Mouse (Mus musculus): ENCODE measurements around the gene Pkig.
"Not testable (repeated sequence)": the region's sequence is repeated elsewhere in the genome, so short reads cannot be mapped to it uniquely, and the experiment has no call there.

Pkig gene

DNA sequence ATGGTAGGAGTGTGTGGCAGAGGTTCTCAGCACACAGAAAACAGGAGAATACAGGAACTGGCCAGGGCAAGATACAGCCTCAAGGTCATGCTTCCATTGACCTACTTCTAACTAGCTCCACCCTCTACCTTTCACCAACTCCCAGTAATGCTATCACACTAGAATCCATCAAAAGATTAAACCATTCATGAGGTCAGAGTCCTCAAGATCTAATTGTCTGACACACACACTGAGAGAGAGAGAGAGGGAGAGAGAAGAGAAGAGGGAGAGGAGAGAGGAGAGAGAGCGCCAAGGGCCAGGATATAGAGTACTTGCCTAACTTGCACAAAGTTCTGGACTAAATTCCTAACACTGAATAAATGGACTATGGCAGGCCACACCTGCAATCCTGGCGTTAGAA lies 24.2 kb downstream of the Pkig start:
- in situ Hi-C loops (cut with MboI, MseI) = no loop called here

DNA sequence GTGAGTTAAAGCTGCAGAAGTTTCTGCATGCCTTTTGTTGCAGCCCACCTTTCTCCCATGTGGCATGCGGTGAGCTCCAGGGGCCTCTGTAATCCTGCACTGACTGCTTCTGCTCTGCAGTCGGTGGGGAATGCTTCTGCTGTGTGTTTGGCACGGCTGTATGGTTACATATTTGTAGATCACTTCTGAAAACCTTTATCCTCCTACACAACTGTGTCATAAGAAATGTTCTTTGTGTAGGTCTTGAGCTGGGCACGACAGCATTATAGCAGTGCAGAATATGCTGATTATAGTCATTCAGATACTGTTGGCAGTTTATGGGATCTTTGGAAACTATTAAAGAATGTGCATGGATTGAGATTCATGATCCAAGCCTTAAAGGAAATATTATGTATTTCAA lies 27.1 kb downstream of the Pkig start:
- in situ Hi-C loops (cut with MboI, MseI) = no loop called here

DNA sequence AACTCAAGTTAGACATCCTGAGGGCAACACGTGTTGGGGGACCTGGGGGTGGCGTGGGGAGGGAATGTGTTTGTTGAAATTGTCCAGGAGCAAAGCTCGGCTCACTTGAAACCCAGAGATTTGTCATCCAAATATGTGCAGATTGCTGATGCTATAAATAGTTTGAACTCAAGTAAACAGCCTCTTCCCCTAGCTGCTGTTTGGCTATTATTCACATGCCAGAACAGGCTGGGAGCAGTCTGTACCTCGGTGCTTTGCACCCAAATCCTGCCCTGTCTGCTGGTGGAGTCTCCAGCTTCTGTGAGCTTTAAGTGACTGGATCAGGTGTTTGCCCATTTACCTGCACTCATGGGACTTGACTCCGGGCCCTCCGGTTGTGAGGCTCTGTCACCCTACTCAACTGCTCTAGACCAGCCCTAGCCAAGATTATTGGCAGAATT lies 27.6 kb downstream of the Pkig start:
- in situ Hi-C loops (cut with MboI, MseI) = no loop called here

DNA sequence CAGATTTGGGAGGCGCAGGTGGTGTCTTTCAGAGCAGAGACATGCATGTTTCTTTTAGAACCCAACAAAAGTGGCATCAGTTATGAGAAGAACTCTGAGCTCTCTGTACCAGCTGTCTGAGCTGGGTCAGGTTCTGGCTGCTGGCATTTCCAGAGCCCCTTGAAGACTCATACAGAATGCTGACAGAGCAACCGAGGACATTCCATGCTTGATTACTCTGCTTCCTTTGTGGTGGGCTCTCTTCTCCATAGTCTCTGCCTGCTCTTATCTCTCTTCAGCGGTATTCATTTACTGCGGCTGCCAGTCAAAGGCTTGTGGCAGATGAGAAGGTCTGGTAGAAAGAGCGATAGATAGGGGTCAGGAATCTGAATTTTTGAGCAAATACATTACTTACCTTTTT lies 28.0 kb downstream of the Pkig start:
- in situ Hi-C loops (cut with MboI, MseI) = no loop called here

DNA sequence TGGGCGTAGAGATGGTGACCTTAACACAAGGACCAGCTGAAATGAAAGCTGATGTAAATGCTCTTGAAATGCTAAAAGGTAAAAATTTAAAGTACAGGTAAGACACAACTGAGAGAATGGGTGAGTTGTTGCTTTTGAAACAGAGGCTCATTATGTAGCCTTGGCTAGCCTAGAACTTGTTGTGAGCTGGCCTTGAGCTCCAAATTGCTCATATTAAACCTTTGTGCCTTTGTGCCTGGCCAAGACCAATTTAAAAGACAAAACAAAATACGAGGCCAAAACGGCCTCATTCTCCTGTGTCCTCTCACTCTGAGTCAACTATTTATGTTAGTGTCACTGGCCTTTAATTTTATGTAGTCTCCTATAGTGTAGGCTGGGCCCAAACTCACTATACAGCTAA lies 28.7 kb downstream of the Pkig start:
- in situ Hi-C loops (cut with MboI, MseI) = no loop called here

DNA sequence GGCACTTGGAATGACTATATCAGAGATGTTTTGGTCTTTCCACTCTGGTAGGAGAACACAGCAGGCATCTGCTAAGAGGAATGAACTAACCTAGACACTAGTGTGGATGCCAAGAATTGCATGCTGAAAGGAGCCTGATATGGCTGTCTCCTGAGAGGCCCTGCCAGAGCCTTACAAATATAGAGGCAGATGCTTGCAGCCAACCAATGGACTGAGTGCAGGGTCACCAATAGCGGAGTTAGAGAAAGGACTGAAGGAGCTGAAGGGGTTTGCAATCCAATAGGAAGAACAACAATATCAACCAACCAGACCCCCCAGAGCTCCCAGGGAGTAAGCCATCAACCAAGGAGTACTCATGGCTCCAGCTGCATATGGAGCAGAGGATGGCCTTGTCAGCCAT lies 30.2 kb downstream of the Pkig start:
- in situ Hi-C loops (cut with MboI, MseI) = not testable (repeated sequence)

DNA sequence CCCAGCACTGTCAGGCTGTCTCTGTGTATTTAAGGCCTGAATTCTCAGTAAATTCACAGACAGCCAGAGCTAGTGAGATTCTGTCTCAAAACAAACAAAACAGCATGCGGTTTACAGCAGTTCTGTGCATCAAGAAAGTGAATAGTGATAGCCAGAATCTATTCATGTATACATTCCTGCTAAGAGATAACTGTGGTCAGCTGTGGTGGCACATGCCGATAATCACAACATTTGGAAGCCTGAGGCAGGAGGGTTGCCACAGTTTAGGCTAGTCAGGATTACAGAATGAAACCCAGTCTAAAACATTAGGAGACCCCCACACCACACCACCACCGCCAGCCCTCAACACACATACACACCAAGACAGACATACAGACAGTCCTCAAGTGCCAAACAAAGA lies 31.6 kb downstream of the Pkig start:
- in situ Hi-C loops (cut with MboI, MseI) = no loop called here

DNA sequence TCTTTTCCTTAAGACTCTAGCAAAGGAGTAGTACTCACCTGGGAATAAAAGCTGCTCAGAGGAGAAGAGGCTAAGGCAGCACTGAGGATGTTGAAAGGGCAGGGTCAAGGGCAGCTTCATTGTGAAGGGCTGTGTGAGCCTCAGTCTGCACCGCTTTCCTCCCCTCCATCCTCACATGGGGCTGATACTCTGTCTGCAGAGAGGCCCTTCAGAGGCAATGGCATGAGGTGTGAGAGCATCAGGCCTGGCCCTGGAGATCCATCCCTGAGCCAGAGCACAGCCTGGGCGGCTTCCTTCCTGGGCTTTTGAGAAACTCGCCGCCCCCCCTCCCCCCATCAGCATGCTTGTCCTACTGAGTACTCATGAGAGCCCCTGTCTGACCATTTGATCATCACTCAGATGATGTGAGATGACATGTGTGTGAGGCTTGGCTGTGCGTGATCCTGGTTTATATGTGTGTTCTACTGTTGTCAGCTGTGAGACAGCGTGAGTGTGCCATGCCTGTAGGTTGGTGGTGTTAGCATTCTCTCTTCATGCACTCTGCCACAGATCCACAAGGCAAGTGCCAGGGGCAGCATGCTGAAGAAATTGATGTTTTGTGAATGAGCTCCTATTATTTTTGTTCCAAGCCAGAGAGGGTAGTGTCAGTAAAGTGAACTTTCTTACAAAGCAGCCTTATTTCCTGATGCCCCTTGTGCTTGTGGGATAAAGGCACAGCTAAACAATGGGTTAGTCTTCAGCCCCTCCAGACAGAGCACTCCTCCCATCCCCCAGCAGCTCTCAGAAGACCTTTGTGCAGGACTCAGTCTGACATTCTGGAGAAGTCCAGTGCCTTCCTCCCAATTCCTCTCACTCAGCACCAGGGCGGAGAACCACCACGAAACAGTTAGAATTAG lies 32.5 kb downstream of the Pkig start:
- in situ Hi-C loops (cut with MboI, MseI) = no loop called here

DNA sequence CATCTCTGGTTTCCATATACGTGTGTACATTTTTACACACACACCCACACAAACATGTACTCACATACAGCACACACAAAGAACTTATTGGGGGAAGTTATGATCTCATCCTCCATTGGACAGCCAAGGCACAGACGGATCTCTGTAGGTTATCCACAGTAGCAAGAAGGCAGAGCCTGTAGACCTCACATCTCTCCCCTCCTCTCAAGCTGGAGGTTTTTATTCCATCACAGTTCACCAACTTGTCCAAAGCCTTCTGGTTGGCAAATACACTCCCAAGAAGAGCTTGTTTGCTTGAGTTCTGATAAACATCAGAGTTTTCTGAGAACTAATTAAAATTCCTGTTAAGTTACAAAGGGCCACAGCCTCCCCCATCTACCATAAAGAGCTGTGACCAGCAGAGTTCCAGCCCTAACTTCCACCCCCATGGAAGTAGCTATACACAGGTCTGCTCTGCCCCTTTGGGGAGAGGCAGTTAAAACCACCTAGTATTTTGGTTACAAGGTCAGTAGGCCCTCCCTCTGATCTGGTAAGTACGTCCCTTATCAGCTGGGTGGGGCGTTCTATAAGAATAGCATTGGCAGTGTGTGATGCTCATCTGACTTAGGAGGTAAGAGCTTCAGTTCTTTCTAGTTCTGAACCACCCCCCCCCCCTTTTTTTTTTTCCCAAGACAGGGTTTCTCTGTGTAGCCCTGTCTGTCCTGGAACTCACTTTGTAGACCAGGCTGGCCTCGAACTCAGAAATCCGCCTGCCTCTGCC lies 33.8 kb downstream of the Pkig start:
- in situ Hi-C loops (cut with MboI, MseI) = no loop called here

DNA sequence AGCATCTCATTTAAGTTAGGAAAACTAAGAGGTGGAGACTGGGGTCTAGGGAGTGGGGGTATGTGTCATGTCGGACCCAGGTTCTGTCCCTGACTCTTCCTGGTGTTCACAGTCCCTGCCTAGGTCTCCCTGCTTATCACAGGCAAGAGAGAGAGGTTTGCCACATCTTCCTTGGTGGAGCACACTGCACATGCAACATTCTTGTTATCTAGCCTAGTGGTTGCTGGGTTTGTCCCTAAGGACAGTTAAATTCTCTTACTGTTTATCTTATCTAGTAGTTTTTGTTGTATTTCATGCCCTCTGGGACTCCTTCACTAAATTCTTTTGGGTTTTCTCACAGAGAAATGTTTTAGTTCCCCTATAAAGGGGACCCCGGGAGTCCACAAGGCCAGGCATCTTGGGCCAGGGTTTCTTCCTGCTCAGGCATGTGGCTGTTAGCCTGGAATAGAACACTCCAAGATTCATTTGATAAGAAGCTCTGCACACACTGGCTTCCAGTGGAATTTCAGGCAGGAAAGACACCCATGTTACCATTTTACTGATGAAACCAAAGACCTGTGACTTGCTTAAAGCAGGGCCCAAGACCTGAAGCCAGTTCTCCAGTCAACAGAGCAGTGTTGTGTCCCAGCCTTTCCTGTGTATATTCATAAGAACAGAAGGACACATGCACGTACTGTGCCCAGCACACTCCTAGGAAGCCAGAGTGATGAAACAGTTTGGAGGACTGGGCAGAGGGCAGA lies 34.9 kb downstream of the Pkig start:
- in situ Hi-C loops (cut with MboI, MseI) = no loop called here

DNA sequence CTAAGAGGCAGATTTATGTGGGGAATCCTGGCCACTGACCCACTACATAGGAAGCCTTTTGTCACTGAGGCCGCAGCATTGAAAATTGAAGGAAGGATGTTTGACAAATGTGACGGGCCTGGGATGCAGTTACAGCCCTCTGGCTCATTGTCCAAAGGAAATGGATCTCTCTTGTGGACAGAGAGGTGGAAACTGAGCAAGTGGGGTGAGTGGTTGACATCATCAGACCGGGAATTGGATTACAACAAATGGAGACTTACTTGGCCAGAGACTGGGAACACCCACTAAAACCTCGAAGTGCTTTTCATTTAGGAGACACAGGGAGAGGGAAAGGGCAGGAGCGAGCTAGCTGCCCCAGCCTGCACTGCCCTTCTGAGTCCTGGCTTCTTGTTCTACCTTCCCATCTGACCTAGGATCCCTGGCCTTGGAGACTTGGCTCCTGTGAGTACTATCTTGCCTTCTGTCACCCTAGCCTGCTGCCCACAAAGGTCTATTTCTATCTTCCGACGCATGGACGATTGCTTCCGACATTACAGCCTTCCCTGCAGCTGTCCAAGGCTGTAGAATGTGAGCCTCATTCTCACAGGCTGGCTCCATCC lies 35.6 kb downstream of the Pkig start:
- in situ Hi-C loops (cut with MboI, MseI) = no loop called here

DNA sequence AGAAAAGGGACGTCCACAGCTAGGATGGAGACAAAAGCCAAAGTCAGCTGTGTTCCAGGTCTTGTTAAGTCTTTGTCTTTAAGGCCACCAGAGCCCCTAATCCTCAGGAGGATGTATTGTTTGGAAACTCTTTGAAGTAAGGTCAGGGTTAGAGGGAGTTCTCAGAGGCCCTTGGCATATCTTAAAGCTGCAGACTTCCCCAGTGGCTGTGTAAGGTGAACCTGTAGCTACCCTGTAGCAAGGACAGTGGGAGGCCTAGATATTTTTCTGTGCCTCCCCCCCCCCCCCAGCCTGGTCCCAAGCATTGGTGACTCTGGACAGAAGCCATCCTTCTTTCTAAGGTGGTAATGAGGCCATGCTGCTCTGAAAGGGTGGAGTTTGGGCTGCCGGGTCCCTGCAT lies 38.6 kb downstream of the Pkig start:
- in situ Hi-C loops (cut with MboI, MseI) = no loop called here

DNA sequence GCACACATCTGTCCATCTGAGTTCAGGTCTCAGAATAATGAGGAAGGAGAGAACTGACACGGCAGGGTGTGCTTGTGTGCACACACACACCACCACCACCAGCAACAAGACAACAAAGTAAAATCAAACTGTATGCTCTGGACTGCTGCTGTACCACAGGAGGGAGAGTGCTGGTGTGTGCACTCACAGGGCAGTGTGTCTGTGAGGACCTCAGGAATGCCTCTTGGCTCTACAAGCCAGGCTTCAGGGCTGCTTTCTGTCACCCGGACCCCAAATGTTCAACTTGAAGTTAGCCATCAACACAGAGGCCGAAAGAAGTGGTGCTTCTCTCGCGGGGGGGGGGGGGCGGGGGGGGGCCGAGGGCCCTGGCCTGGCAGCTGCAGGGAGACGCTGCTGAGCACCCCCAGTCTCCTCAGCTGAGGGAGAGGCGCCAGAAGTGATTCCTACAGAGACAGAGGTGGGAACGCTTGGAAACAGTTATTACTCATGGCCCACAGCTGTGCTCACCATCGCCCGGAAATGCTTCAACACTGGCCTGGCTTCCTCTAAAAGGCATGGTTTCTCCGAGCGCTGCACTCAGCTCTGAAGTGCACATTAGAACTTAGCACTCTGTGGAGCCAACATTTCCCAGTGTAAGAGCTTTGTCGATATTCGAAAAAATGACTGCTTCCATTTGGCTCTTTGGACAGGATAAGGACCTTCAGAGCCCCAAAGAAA lies 39.7 kb downstream of the Pkig start:
- in situ Hi-C loops (cut with MboI, MseI) = no loop called here

DNA sequence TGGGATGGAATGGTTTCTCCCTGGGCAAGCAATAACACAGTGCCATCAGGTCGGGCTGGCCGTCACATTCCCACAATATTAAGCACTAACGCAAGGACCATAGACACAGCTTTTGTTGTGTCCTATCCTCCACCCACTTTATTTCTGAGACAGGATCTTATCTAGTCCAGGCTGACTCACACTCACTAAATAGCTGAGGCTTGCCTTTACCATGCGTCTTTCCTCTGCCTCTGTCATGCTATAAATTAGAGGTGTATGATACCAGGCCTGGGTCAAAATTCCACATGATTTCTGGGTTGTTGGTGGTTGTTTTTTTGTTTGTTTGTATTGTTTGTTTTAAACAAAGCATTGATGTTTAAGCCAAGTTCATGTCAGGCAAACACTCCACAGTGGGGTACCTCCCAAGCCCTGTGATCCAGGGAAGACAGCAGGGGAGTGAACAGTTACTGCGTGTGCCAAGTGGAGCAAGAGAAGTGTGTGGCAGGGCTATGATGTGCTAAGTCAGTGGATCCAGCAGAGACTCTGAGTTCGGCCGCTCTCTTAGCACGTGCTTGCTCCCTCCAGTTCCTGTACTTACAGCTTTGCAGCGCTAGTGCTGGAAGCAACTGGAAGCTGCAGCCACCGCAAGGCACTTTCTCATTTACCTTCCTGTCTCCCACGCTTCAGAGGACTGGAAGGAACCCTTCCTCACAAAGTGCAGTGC lies 41.0 kb downstream of the Pkig start:
- in situ Hi-C loops (cut with MboI, MseI) = no loop called here

DNA sequence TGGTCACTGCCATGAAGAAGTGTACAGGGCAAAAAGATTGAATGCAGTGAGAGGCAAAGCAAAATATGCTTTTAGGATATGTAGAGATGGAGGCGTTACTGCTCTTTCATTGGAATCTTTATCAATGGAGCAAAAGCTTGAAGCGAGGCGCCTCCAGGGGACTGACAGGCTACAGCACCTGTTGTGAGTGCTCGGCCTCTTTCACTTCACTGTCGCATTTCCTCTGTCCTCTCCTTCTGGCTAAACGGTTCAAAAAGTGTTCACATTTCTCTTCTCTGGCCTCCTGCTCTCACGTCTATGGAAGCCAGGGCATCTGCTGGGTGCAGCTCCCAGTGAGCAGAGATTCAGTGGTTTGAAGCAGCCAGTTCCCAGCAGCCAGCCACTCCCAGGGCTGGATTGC lies 44.2 kb downstream of the Pkig start:
- in situ Hi-C loops (cut with MboI, MseI) = no loop called here

DNA sequence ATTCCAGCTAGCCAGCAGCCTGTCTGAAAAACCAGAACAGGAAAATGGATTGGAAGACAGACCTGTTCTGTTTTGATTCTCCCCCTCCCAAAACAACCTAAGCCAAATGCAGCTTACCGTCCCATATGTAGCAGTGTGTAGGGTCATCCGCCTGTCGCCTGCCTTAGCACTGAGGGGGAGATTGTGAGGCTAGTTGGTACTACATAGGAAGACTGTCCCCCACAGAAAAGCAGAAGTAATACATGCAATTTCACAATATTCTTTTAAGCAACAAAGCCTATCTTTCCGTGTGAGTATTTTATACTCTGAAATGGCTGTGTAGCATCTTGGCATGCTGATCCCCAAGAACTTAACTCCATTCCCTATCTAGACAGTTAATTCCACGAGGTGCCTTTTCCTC lies 44.7 kb downstream of the Pkig start:
- in situ Hi-C loops (cut with MboI, MseI) = no loop called here

DNA sequence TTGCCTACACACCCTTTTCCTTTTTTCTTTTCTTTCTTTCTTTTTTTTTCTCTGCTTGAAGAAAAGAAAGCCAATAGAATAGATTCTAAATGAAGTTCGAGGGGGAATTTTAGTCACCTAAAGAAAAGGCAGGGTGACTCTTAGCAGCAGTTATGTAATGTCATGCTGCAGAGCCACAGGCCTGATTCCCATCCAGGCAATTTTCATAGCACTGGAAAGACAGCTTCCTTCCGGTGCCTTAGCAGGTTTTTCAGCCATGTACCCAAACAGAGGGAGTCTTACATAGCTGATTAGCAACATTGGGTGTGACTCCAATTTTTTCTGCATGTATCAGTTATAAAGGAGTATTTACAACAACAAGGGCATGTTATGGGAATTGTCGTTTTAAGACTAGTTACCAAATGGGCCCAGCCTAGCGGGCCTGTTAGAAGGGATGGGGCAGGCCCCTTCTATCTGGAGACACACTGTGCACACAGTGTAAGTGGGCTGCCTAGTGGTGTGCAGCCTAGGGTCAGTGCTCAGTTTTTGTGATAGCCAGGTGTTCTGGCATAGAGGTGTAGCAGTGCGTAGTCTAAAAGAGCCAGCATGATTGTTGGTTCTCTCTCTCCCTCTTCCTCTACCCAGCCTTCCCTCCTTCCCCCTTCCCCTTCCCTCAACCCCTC lies 45.5 kb downstream of the Pkig start:
- in situ Hi-C loops (cut with MboI, MseI) = no loop called here

DNA sequence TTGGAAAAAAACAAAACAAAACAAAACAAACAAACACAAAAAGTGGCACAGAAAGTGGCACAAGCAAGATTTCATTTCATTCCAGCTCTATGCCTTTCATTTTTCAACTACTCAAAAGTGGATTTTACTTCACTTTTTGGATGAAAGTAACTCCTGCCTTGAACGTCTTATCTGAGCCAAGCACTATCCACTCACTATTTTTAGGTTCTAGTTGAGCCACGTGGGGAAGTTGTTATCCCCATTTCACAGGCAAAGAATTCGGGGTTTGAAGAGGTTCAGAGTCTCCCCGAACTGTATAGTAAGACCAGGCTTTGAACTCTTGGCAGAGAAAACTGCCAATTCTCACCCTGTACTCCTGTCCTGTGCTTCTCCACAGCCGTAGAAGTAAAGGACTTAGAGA lies 50.1 kb downstream of the Pkig start:
- in situ Hi-C loops (cut with MboI, MseI) = no loop called here

DNA sequence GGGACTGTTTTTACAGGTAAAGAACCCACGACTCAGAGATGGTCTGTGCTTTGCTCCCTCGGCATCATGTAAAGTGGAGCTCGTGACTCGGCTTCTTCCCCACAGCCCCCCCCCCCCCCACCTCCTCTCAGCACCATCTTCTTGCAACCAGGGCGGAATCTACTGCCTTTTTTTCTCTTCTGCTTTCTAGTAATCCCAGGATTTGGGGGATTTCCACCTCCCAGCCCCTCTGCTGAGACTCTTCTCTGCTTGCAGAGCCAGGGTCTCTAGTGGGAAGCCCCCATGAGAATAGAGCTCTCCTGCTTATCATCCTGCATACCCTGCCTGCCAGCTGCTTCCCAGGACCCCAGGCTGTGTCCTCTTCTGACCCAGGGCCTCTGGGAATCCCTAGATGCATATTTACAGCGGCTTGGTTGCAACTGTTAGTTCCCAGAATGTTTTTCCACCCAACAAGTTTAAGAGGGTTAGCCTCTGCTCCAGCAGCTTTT lies 50.6 kb downstream of the Pkig start:
- in situ Hi-C loops (cut with MboI, MseI) = no loop called here

DNA sequence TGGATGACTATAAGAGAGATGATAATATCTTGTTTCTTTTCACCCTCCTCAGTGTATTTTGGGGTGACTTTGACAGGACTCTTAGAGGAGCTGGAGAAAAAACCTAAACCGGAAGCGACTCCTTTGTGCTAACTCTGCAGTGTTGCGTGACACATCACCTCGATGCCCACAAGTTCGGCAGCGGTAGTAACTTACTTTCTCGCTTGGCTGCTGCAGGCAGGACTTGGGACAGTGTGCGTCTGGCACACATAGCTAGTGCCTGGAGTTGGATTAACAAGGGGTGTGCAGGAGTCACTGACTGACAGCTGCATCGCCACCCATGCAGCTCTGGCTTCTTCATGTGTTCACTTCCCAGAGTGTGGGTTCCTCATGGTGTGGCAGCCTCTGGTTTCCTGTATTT lies 51.8 kb downstream of the Pkig start:
- in situ Hi-C loops (cut with MboI, MseI) = no loop called here
